Mouse (Mus musculus): ENCODE data around the gene Ceacam2. TPM values are rescaled to one million over a fixed set of nuclear protein-coding genes. Genes with fewer than 3 reads are reported as not detected.
"Not testable (repeated sequence)": the region's sequence is repeated elsewhere in the genome, so short reads cannot be mapped to it uniquely, and the experiment has no call there.

Gene Ceacam2
- polyA plus RNA-seq, 1 experiment from 2014 or later: not detected

- H3K9ac ChIP-seq (ENCODE audit: low read length): no peak overlapping the region
- no peaks in the 10 kb centered on the region for H3K4me1 ChIP-seq (replicated peaks; ENCODE audit: control insufficient read depth, insufficient read depth)
- TF ChIP-seq CTCF (IDR thresholded peaks at IDR 0.05; ENCODE audit: low read depth): no peak
- TF ChIP-seq EP300 (optimal IDR thresholded peaks at IDR 0.05): no peak
- no peak overlapping the region for H3K4me2 ChIP-seq (replicated peaks; ENCODE audit: low read depth)
- ATAC-seq (ENCODE audit: low FRiP score, low TSS enrichment): no peak
- DNase-seq (ENCODE audit: low spot score): no peak
- H3K9me3 ChIP-seq (ENCODE audit: control insufficient read depth, low read length): no peaks in the 10 kb centered on the region
- WGBS: 53% methylated on average over 2 of the region's 2 CpGs
- no peak overlapping the region for H3K4me3 ChIP-seq (ENCODE audit: low read depth, low read length)
- no peaks in the 10 kb centered on the region for H3K27me3 ChIP-seq (ENCODE audit: control insufficient read depth, insufficient read depth, low read length)
- H3K36me3 ChIP-seq (ENCODE audit: control insufficient read depth, insufficient read depth, low read length): no peaks in the 10 kb centered on the region
- no peak overlapping the region for H3K27ac ChIP-seq (replicated peaks)
Observed at GRCm38 (mm10) chr7:25530837-25531236, 8.8 kb downstream of the Ceacam2 start.

GRCm38 (mm10) chr7:25516070-25516777 is 23.4 kb downstream of the Ceacam2 start:
- not testable (repeated sequence) for H3K27ac ChIP-seq (replicated peaks); H3K4me3 ChIP-seq (ENCODE audit: low read depth, low read length); H3K9ac ChIP-seq (ENCODE audit: low read length); DNase-seq (ENCODE audit: low spot score); H3K4me1 ChIP-seq (replicated peaks; ENCODE audit: control insufficient read depth, insufficient read depth); H3K36me3 ChIP-seq (ENCODE audit: control insufficient read depth, insufficient read depth, low read length); H3K4me2 ChIP-seq (replicated peaks; ENCODE audit: low read depth); H3K9me3 ChIP-seq (ENCODE audit: control insufficient read depth, low read length); H3K27me3 ChIP-seq (ENCODE audit: control insufficient read depth, insufficient read depth, low read length)
- 31% methylated on average over 3 of the region's 5 CpGs for WGBS
- peak; percentile 35; the same call in 1 of the 2 replicates for ATAC-seq (ENCODE audit: low FRiP score, low TSS enrichment)

- not testable (repeated sequence) for H3K9ac ChIP-seq (ENCODE audit: low read length); H3K4me3 ChIP-seq (ENCODE audit: low read depth, low read length); DNase-seq (ENCODE audit: low spot score); H3K4me1 ChIP-seq (replicated peaks; ENCODE audit: control insufficient read depth, insufficient read depth); H3K27me3 ChIP-seq (ENCODE audit: control insufficient read depth, insufficient read depth, low read length); H3K4me2 ChIP-seq (replicated peaks; ENCODE audit: low read depth); H3K27ac ChIP-seq (replicated peaks); H3K9me3 ChIP-seq (ENCODE audit: control insufficient read depth, low read length); H3K36me3 ChIP-seq (ENCODE audit: control insufficient read depth, insufficient read depth, low read length); ATAC-seq (ENCODE audit: low FRiP score, low TSS enrichment)
- 30% methylated on average over 1 of the region's 1 CpGs for WGBS
Observed at GRCm38 (mm10) chr7:25515667-25516066, 24.0 kb downstream of the Ceacam2 start.

- H3K9me3 ChIP-seq (ENCODE audit: control insufficient read depth, low read length): no peaks in the 10 kb centered on the region
- H3K9ac ChIP-seq (ENCODE audit: low read length): no peak overlapping the region
- H3K27me3 ChIP-seq (ENCODE audit: control insufficient read depth, insufficient read depth, low read length): no peaks in the 10 kb centered on the region
- no peak overlapping the region for H3K27ac ChIP-seq (replicated peaks)
- ATAC-seq (ENCODE audit: low FRiP score, low TSS enrichment) (no peak), DNase-seq (ENCODE audit: low spot score) (no peak)
- no peak overlapping the region for H3K4me3 ChIP-seq (ENCODE audit: low read depth, low read length)
- no peaks in the 10 kb centered on the region for H3K36me3 ChIP-seq (ENCODE audit: control insufficient read depth, insufficient read depth, low read length)
- WGBS: 3% methylated on average over 3 of the region's 3 CpGs
- no peak overlapping the region for H3K4me2 ChIP-seq (replicated peaks; ENCODE audit: low read depth)
- TF ChIP-seq EP300 (optimal IDR thresholded peaks at IDR 0.05) (no peak), CTCF (IDR thresholded peaks at IDR 0.05; ENCODE audit: low read depth) (no peak)
- no peaks in the 10 kb centered on the region for H3K4me1 ChIP-seq (replicated peaks; ENCODE audit: control insufficient read depth, insufficient read depth)
Observed at GRCm38 (mm10) chr7:25509925-25510324, 29.7 kb downstream of the Ceacam2 start.

- TF ChIP-seq CTCF (IDR thresholded peaks at IDR 0.05; ENCODE audit: low read depth): no peak
- TF ChIP-seq EP300 (optimal IDR thresholded peaks at IDR 0.05): no peak
- Histone ChIP-seq H3K27ac (replicated peaks) (no peak overlapping the region), H3K4me2 (replicated peaks; ENCODE audit: low read depth) (no peak overlapping the region), H3K4me3 (ENCODE audit: low read depth, low read length) (no peak overlapping the region), H3K36me3 (ENCODE audit: control insufficient read depth, insufficient read depth, low read length) (no peaks in the 10 kb centered on the region), H3K4me1 (replicated peaks; ENCODE audit: control insufficient read depth, insufficient read depth) (no peaks in the 10 kb centered on the region), H3K27me3 (ENCODE audit: control insufficient read depth, insufficient read depth, low read length) (no peaks in the 10 kb centered on the region), H3K9ac (ENCODE audit: low read length) (no peak overlapping the region), H3K9me3 (ENCODE audit: control insufficient read depth, low read length) (no peaks in the 10 kb centered on the region)
- ATAC-seq (ENCODE audit: low FRiP score, low TSS enrichment) (no peak), DNase-seq (ENCODE audit: low spot score) (no peak)
- 87% methylated on average over 1 of the region's 1 CpGs for WGBS
Observed at GRCm38 (mm10) chr7:25494649-25495048, 45.0 kb downstream of the Ceacam2 start.

- not testable (repeated sequence) for H3K36me3 ChIP-seq (ENCODE audit: control insufficient read depth, insufficient read depth, low read length); H3K4me1 ChIP-seq (replicated peaks; ENCODE audit: control insufficient read depth, insufficient read depth); H3K27ac ChIP-seq (replicated peaks); ATAC-seq (ENCODE audit: low FRiP score, low TSS enrichment); H3K4me2 ChIP-seq (replicated peaks; ENCODE audit: low read depth); H3K4me3 ChIP-seq (ENCODE audit: low read depth, low read length); H3K9ac ChIP-seq (ENCODE audit: low read length); H3K9me3 ChIP-seq (ENCODE audit: control insufficient read depth, low read length); DNase-seq (ENCODE audit: low spot score); H3K27me3 ChIP-seq (ENCODE audit: control insufficient read depth, insufficient read depth, low read length)
- no CpG with 5 or more reads among the region's 1 CpGs for WGBS
Observed at GRCm38 (mm10) chr7:25490698-25491097, 49.0 kb downstream of the Ceacam2 start.

- not testable (repeated sequence) for DNase-seq (ENCODE audit: low spot score); H3K27ac ChIP-seq (replicated peaks); H3K9ac ChIP-seq (ENCODE audit: low read length); H3K9me3 ChIP-seq (ENCODE audit: control insufficient read depth, low read length); H3K4me2 ChIP-seq (replicated peaks; ENCODE audit: low read depth); H3K4me1 ChIP-seq (replicated peaks; ENCODE audit: control insufficient read depth, insufficient read depth); H3K4me3 ChIP-seq (ENCODE audit: low read depth, low read length); H3K36me3 ChIP-seq (ENCODE audit: control insufficient read depth, insufficient read depth, low read length); H3K27me3 ChIP-seq (ENCODE audit: control insufficient read depth, insufficient read depth, low read length); ATAC-seq (ENCODE audit: low FRiP score, low TSS enrichment)
- WGBS: 89% methylated on average over 3 of the region's 3 CpGs
Observed at GRCm38 (mm10) chr7:25489382-25489781, 50.3 kb downstream of the Ceacam2 start.
